Mouse (Mus musculus) left cerebral cortex, postnatal 4 days (tissue): ENCODE data around the gene Casp14. TPM values are rescaled to one million over a fixed set of nuclear protein-coding genes. Genes with fewer than 3 reads are reported as not detected.
"Not testable (repeated sequence)": the region's sequence is repeated elsewhere in the genome, so short reads cannot be mapped to it uniquely, and the experiment has no call there.

Experiments
- DNase-seq: peaks from one replicate; pipeline ENCODE4 v3.0.0-alpha.2; 2022
- intact Hi-C: fragments of 180-260 bp; cut with DNase I; formaldehyde crosslinking; loops from one replicate; pipeline ENCODE4 v1.15.1; 2025
- total RNA-seq, 2 experiments: library from RNA; stranded (reverse); gene quantifications; 2 replicates each; pipeline ENCODE4 v1.2.3; 2021

The Casp14 gene
- total RNA-seq, 2 experiments from 2014 or later = not detected

- no peak for DNase-seq
- intact Hi-C loops = no loop called here
Observed at GRCm38 (mm10) chr10:78686995-78687577, 31.0 kb downstream of the Casp14 start.

GRCm38 (mm10) chr10:78670121-78670520 lies 48.0 kb downstream of the Casp14 start:
- intact Hi-C loops = not testable (repeated sequence)

GRCm38 (mm10) chr10:78666696-78667095 lies 51.4 kb downstream of the Casp14 start:
- intact Hi-C loops, DNase-seq: not testable (repeated sequence)

More at GRCm38 (mm10) chr10:78670121-78670520, 48.0 kb downstream of the Casp14 start:
- DNase-seq = not testable (repeated sequence)

GRCm38 (mm10) chr10:78664546-78664945 lies 53.5 kb downstream of the Casp14 start:
- intact Hi-C loops = no loop called here
- no peak for DNase-seq

Other genes with a start within 250 kb of the Casp14 start
- not detected for gene Olfr1358, start 200.9 kb downstream of the Casp14 start, total RNA-seq
- 10 to 100 TPM; 30.0 to 39.9 TPM for gene Ilvbl, start 143.9 kb downstream of the Casp14 start, total RNA-seq
- 1 to 10 TPM; 4.1 to 4.7 TPM for gene Syde1, start 126.3 kb downstream of the Casp14 start, total RNA-seq
- gene Olfr1357, start 100.2 kb downstream of the Casp14 start, total RNA-seq = not detected
- under 1 TPM in 1 of 2 experiments, not detected in 1; 0.22 TPM for gene Ccdc105, start 34.8 kb upstream of the Casp14 start, total RNA-seq
- gene Slc1a6, start 62.2 kb upstream of the Casp14 start, total RNA-seq = 10 to 100 TPM; 15.7 to 18.1 TPM
- gene Olfr1356, start 133.9 kb upstream of the Casp14 start, total RNA-seq = not detected
- gene Olfr1355, start 157.2 kb upstream of the Casp14 start, total RNA-seq = not detected
- not detected for gene Olfr1354, start 194.9 kb upstream of the Casp14 start, total RNA-seq
- gene Olfr8, start 232.3 kb upstream of the Casp14 start, total RNA-seq = not detected
- not detected for gene Olfr1353, start 245.0 kb upstream of the Casp14 start, total RNA-seq